Mouse (Mus musculus): ENCODE results near the gene Vmn1r215.
"Not testable (repeated sequence)": the region's sequence is repeated elsewhere in the genome, so short reads cannot be mapped to it uniquely, and the experiment has no call there.

Gene Vmn1r215

DNA sequence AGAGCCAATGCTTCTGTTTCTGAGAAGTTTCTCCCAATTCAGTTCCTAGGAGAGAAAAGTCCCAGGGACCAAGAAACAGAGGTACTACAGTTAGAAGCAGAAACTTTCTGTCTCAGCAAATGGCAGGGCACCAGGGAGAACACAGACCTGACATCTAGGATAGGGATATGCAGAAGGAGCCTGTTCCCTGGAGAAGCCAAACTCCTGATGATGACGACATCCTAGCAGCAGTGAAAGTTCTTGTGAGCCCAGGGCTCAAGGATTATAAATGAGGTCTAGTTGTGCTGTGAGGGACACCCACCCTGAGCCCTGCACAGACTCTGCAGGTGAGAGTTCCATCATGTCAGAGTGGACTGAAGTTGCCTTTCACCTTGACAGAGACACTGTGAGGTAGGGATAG is at the start of gene Vmn1r215:
TSS of gene Vmn1r215 (plus strand) at position 301 of the 400 bp plus-strand sequence.
- no peak for DNase-seq (ENCODE audit: low spot score in 2 of 2)

DNA sequence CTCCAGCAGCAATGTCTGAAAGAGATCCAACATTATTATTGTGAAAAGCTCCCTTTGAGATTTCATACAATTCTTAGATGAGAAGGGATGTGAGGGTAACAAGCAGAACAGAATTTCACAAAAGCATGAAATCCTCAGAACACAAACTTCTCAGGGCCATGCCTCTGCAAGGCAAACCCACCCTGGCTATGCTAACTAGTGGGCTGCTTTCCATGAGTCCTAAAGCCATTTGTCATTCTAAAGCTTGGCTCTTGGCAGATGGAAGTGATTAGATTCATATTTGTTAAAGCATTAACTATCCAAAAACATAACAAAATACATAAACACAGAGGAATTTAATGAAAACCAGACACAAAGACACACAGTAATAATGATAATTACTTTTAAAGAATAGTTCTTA is 49.7 kb upstream of the Vmn1r215 start:
- no peak for DNase-seq (ENCODE audit: low spot score in 2 of 2)

DNA sequence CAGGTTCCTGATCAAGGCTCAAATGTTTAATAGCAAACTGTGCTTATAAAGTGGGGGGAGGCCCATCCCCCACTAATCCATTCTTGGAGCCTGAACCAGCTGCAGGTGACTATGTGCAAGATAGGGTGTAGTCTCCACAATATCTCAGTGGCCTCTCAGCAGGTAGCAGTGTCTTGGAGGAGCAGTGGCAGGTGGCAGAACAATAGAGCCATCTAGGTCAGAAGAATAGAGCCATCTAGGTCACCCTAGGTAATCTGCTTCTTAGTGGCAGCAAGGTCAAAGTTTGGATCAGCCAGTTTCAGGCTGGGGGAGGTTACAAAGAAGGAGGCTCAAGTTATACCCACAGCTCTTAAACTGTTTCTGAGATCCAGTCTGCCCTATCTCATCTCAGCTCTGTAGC is 43.0 kb upstream of the Vmn1r215 start:
- no peak for DNase-seq (ENCODE audit: low spot score in 2 of 2)

DNA sequence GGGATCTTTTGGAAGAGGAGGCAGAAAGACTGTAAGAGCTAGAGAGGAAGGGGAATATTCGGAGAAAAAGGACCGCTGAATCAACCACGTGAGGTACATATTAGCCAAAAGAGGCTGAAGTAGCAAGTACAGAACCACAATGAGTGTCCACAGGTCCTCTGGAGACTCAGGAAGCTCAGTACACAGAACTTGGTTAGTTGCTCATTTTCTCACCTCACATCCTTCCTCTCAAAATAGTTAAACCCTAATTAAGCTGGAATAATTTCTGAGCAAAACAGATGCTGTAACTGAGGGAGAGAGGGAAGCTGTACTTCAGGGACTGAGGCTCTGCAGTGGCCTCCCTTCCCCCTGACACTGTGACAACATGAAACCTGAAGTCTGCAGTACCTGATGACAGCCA is 37.7 kb upstream of the Vmn1r215 start, which contains the start of gene Vmn1r214:
TSS of gene Vmn1r214 (plus strand) at position 301 of the 400 bp plus-strand sequence.
- no peak for DNase-seq (ENCODE audit: low spot score in 2 of 2)

DNA sequence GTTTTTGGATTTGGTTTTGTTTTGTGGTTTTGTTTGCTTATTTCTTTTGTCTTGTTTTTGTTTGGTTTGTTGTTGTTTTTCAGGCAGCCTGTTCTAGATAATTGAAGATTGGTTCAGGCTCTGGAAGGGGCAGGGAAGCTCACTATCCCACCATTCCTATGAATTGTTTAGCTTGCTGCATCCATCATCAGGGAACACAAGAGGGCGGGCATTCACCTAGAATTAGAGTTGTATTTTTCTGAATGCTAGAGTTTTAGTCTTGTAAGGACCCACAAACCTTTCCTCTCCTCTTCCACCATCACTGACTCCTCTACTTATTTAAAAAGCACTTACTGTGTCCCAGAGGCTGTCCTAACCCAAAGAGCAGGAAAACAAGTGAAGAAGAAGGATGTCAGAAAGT is 10.0 kb upstream of the Vmn1r215 start:
- no peak for DNase-seq (ENCODE audit: low spot score in 2 of 2)

DNA sequence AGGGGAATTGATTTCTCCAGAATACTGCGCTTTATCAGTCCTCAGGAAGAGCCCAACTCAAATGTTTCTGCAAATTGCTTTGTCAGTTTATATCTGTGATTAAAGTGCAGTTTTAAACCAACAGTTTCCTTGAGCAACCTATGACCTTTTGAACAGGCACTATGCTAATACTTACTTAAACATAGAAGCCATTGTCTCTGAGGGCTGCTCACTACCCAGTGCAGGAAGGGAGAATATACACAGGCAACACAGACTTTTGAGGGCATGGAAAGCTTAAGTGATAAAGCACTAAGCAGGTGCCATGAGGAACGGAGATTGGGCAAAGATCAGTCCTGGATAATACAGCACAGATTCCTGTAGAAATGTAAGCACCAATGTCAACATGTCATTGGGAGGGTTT is 1.5 kb downstream of the Vmn1r215 start:
- DNase-seq (ENCODE audit: low spot score in 2 of 2): no peak

DNA sequence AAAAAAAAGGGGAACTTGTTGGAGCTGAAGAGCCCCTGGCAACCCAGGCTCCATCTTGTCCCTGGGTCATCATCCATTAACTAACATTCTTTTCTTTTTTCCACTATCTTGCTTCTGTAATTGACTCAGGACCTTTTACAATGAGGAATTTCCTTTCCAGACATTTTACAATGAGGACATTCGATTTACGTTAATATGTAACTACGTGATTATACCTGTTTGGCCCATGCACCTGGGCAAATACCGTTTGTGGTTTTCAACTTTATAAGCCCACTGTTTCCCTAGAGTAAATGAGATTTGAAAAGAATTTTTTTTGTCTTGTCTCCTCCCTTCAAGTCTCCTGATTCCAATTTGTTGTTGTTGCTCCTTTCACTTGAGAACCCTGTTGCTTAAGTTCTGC is 26.6 kb downstream of the Vmn1r215 start:
- DNase-seq (ENCODE audit: low spot score in 2 of 2): no peak

DNA sequence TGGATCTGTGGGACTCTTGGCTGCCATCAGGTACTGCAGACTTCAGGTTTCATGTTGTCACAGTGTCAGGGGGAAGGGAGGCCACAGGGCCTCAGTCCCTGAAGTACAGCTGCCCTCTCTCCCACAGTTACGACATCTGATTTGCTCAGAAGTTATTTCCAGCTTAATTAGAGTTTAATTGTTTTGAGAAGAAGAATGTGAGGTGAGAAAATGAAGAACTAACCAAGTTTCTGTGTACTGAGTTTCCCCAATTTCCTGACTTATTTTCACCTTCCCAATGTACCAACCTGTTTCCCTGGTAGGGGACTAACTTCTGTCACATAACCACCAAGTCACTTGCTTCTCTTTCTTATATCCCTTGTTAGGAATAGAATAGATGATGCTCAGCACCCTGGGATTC is 50.3 kb downstream of the Vmn1r215 start, which contains the start of gene Vmn1r217:
TSS of gene Vmn1r217 (minus strand) at position 101 of the 400 bp plus-strand sequence.
- DNase-seq (ENCODE audit: low spot score in 2 of 2): not testable (repeated sequence)

DNA sequence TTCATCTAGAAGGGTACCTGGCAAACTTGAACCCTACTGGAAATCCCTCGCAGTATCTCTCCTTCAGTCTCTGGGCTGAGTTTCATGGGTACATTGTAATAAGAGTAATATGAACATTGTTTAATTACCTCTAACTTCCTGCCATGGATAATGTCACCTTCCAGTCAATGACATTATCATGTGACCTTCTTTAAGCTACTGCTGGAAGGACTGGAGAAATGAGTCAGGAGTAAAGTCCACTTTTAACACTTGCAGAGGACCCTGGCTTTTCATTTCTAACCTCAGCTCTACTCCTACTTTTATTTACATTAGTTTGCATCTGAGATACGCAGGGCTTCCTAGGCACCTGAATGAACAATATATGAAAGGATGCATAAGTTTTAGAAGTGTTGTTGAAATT is 52.8 kb downstream of the Vmn1r215 start:
- DNase-seq (ENCODE audit: low spot score in 2 of 2): no peak
